Mouse (Mus musculus): ENCODE measurements around the gene Vmn1r83. TPM values are rescaled to one million over a fixed set of nuclear protein-coding genes. Genes with fewer than 3 reads are reported as not detected.

The Vmn1r83 gene
- not detected in 2 replicates for polyA plus RNA-seq (2012; ENCODE audit: insufficient read depth, insufficient read length, missing spikeins)

GRCm38 (mm10) chr7:12329381-12329780, at the start of gene Vmn1r83:
TSS of gene Vmn1r83 (minus strand) at chr7:12329481.
- Histone ChIP-seq H3K4me1 (ENCODE audit: control insufficient read depth, insufficient read depth, insufficient read length, low read length) (no peaks in the 10 kb centered on the region), H3K27ac (replicated peaks; ENCODE audit: low read depth, low read length) (no peak within 1 kb of the TSS)

GRCm38 (mm10) chr7:12369173-12369572, 39.9 kb upstream of the Vmn1r83 start, which contains the start of gene Vmn1r84:
TSS of gene Vmn1r84 (minus strand) at chr7:12369273.
- H3K27ac ChIP-seq (replicated peaks; ENCODE audit: low read depth, low read length): no peak within 1 kb of the TSS

More at GRCm38 (mm10) chr7:12329381-12329780, at the start of gene Vmn1r83:
- H3K4me3 ChIP-seq (ENCODE audit: insufficient read depth, low read depth, low read length): no peak within 1 kb of the TSS

GRCm38 (mm10) chr7:12300130-12300529, 29.2 kb downstream of the Vmn1r83 start, which contains the start of gene Vmn1r82:
TSS of gene Vmn1r82 (plus strand) at chr7:12300430.
- no peak within 1 kb of the TSS for H3K27ac ChIP-seq (replicated peaks; ENCODE audit: low read depth, low read length)
- no peak within 1 kb of the TSS for H3K4me3 ChIP-seq (ENCODE audit: insufficient read depth, low read depth, low read length)
- H3K4me1 ChIP-seq (ENCODE audit: control insufficient read depth, insufficient read depth, insufficient read length, low read length): no peaks in the 10 kb centered on the region

More at GRCm38 (mm10) chr7:12369173-12369572, 39.9 kb upstream of the Vmn1r83 start, which contains the start of gene Vmn1r84:
- Histone ChIP-seq H3K4me3 (ENCODE audit: insufficient read depth, low read depth, low read length) (no peak within 1 kb of the TSS), H3K4me1 (ENCODE audit: control insufficient read depth, insufficient read depth, insufficient read length, low read length) (no peaks in the 10 kb centered on the region)

Other genes starting within 250 kb of the Vmn1r83 start
- gene Vmn1r78, start 179.2 kb downstream of the Vmn1r83 start, polyA plus RNA-seq (2012; ENCODE audit: insufficient read depth, insufficient read length, missing spikeins): not detected in 2 replicates
- not detected in 2 replicates for gene Vmn1r79, start 158.2 kb downstream of the Vmn1r83 start, polyA plus RNA-seq (2012; ENCODE audit: insufficient read depth, insufficient read length, missing spikeins)
- gene Vmn1r80, start 140.2 kb downstream of the Vmn1r83 start, polyA plus RNA-seq (2012; ENCODE audit: insufficient read depth, insufficient read length, missing spikeins): not detected in 2 replicates
- not detected in 2 replicates for gene Vmn1r81, start 61.2 kb downstream of the Vmn1r83 start, polyA plus RNA-seq (2012; ENCODE audit: insufficient read depth, insufficient read length, missing spikeins)
- gene Vmn1r82, start 29.1 kb downstream of the Vmn1r83 start, polyA plus RNA-seq (2012; ENCODE audit: insufficient read depth, insufficient read length, missing spikeins): not detected in 2 replicates
- not detected in 2 replicates for gene Vmn1r84, start 39.8 kb upstream of the Vmn1r83 start, polyA plus RNA-seq (2012; ENCODE audit: insufficient read depth, insufficient read length, missing spikeins)
- 0.91 TPM in 1 of 2 replicates, not detected in the other for gene Zfp551, start 93.3 kb upstream of the Vmn1r83 start, polyA plus RNA-seq (2012; ENCODE audit: insufficient read depth, insufficient read length, missing spikeins)
- gene Zfp606, start 148.8 kb upstream of the Vmn1r83 start, polyA plus RNA-seq (2012; ENCODE audit: insufficient read depth, insufficient read length, missing spikeins): 2.8 and 4.4 TPM in 2 replicates
- not detected in 2 replicates for gene 2900092C05Rik, start 183.0 kb upstream of the Vmn1r83 start, polyA plus RNA-seq (2012; ENCODE audit: insufficient read depth, insufficient read length, missing spikeins)

Measured in brown adipose tissue, adult 24 weeks (tissue).